Mouse (Mus musculus) lung, embryonic 14.5 days (tissue): ENCODE measurements around the gene Kdm5a. TPM values are rescaled to one million over a fixed set of nuclear protein-coding genes. Genes with fewer than 3 reads are reported as not detected.
A peak's percentile ranks its signal among the peaks of the same experiment; 100 is the strongest.

Source experiments
- ATAC-seq: fragments of 200-750 bp; cut with Nextera tagmentation; 2 replicates; pipeline ENCODE4 v1.8.0; 2017; ENCODE audit warnings: mild to moderate bottlenecking, moderate TSS enrichment, moderate library complexity; ENCODE audit not compliant: insufficient read depth
- DNase-seq: peaks from one replicate; pipeline ENCODE4 v3.0.0-alpha.2; 2015
- H3K27ac ChIP-seq: fragments of 300-500 bp; sonication (generic); 2 replicates; pipeline ENCODE4 v1.5.1; 2014; ENCODE audit warnings: low read depth, mild to moderate bottlenecking, moderate library complexity
- H3K27me3 ChIP-seq: fragments of 300-500 bp; sonication (generic); 2 replicates; pipeline ENCODE4 v1.6.1; 2014; ENCODE audit warnings: low read length, control low read depth; ENCODE audit not compliant: insufficient read depth
- H3K36me3 ChIP-seq: fragments of 300-500 bp; sonication (generic); 2 replicates; pipeline ENCODE4 v1.6.1; 2014; ENCODE audit warnings: control low read depth; ENCODE audit not compliant: insufficient read depth
- H3K4me1 ChIP-seq: fragments of 300-500 bp; sonication (generic); 2 replicates; pipeline ENCODE4 v1.6.1; 2014; ENCODE audit warnings: antibody characterized with exemption, control low read depth; ENCODE audit not compliant: insufficient read depth
- H3K4me2 ChIP-seq: fragments of 300-500 bp; sonication (generic); 2 replicates; pipeline ENCODE4 v1.6.1; 2014; ENCODE audit warnings: mild to moderate bottlenecking
- H3K4me3 ChIP-seq: fragments of 300-500 bp; sonication (generic); 2 replicates; pipeline ENCODE4 v1.5.1; 2014; ENCODE audit warnings: low read depth, low read length
- H3K9ac ChIP-seq: fragments of 300-500 bp; sonication (generic); 2 replicates; pipeline ENCODE4 v1.6.1; 2014
- H3K9me3 ChIP-seq: fragments of 300-500 bp; sonication (generic); 2 replicates; pipeline ENCODE4 v1.6.1; 2016; ENCODE audit warnings: low read depth, low read length, control low read depth
- CTCF ChIP-seq: IDR thresholded peaks from 2 replicates; pipeline ENCODE4 v1.5.1; 2016; ENCODE audit warnings: antibody characterized with exemption, low read depth
- WGBS: fragments of 180-500 bp; shearing (Covaris S2); extraction: QIAGEN DNeasy Blood & Tissue Kit; methylation state at CpG from one replicate; pipeline ENCODE4 v1.1.7; 2014; 5-methylcytosine and 5-hydroxymethylcytosine counted together
- polyA plus RNA-seq: library from polyadenylated mRNA; unstranded; fragments of >200 nt; fragmentation: Nextera tagmentation; extraction: Ambion mirVana; gene quantifications from 2 replicates; pipeline ENCODE4 v1.2.1, GENCODE M21; 2014

Kdm5a gene
- polyA plus RNA-seq, 1 experiment from 2014 or later, result 46.3 TPM

DNA sequence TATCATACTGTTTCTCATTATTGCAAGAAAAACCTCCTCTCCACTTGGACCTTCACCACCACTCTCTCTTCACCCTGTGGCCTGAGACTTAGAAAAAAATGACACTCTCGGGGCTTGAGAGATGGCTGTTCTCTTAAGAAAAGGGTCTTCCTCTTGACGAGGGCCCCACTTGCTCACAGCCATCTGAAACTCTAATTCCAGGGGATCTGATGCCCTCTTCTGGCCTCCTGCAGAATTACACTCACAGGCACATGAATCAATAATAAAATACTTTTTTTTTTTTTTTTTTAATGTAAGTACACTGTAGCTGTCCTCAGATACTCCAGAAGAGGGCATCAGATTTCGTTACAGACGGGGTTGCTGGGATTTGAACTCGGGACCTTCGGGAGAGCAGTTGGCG is 93.2 kb downstream of the Kdm5a start:
- Histone ChIP-seq H3K9ac (no peak overlapping the region), H3K4me3 (no peak overlapping the region), H3K27me3 (peaks cover 11% of the 10 kb centered on the region), H3K36me3 (no peaks in the 10 kb centered on the region), H3K9me3 (no peaks in the 10 kb centered on the region), H3K4me1 (no peaks in the 10 kb centered on the region), H3K4me2 (no peak overlapping the region), H3K27ac (no peak overlapping the region)
- no peak for ATAC-seq
- no peak for DNase-seq
- WGBS, result 61% methylated on average over 7 of the region's 7 CpGs
- peak; percentile 46 for TF ChIP-seq CTCF

DNA sequence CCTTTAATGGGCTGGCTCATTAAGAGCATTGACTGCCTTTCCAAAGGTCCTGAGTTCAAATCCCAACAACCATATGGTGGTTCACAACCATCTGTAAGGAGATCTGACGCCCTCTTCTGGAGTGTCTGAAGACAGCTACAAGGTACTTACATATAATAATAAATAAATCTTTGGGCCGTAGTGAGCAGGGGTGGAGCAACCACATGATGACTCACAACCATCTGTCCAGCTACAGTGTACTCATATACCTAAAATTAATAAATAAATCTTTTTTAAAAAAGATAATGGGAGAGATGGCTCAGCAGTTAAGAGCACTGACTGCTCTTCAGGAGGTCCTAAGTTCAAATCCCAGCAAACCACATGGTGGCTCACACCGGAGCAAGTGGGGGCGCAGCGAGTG is 93.8 kb downstream of the Kdm5a start:
- no peak for ATAC-seq
- Histone ChIP-seq H3K4me3 (no peak overlapping the region), H3K9ac (no peak overlapping the region), H3K36me3 (no peaks in the 10 kb centered on the region), H3K4me2 (no peak overlapping the region), H3K27me3 (peaks cover 16% of the 10 kb centered on the region), H3K27ac (no peak overlapping the region), H3K9me3 (no peaks in the 10 kb centered on the region), H3K4me1 (no peaks in the 10 kb centered on the region)
- no peak for DNase-seq
- TF ChIP-seq CTCF, result no peak
- WGBS, result 84% methylated on average over 5 of the region's 5 CpGs

DNA sequence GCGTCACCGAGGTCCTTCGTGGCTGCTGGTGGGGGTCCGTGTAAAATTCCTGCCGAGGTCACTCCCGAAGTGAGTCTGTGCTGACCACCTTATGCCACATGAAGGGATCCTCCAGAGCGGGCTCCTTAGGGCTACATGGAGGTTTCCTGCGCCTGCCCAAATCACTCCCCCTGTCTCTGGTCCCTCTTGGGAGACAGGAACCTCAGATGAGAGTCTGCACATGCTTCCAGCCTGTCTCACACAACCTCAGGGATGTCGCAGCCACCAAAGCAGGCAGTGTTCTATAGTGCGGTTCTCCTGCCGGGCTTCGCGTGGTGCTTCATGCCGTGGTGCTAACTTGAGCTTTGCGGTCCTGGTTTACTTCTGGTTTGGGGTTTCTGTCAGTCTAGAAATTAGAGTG is 97.3 kb downstream of the Kdm5a start:
- ATAC-seq, result no peak
- WGBS, result 70% methylated on average over 15 of the region's 15 CpGs
- Histone ChIP-seq H3K27ac (no peak overlapping the region), H3K36me3 (no peaks in the 10 kb centered on the region), H3K9me3 (no peaks in the 10 kb centered on the region), H3K4me3 (no peak overlapping the region), H3K4me2 (no peak overlapping the region), H3K4me1 (peaks cover 8% of the 10 kb centered on the region; the same call in 1 of the 2 replicates), H3K9ac (no peak overlapping the region), H3K27me3 (peaks cover 38% of the 10 kb centered on the region)
- TF ChIP-seq CTCF, result no peak
- DNase-seq, result no peak

DNA sequence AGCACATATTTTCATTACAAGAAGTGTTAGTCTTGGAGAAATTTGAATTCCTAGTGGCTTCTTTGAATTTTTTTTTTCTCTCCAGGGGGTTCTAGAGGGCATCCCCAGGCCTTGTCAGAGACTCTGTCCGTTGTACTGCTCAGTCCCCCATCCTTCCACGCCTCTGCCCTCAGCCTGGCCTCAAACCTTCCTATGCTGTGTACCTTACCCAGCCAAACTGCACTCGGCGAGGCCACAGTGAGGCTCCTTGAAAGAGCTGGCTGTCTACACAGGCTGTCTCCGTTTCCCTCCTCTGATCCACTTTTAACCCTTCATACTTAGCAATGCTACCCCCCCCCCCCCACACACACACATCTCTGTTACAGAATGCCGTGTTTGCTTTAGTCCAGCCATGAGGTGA is 98.3 kb downstream of the Kdm5a start:
- Histone ChIP-seq H3K27me3 (peaks cover 38% of the 10 kb centered on the region), H3K4me3 (no peak overlapping the region), H3K4me1 (peaks cover 8% of the 10 kb centered on the region; the same call in 1 of the 2 replicates), H3K27ac (no peak overlapping the region), H3K9me3 (no peaks in the 10 kb centered on the region), H3K9ac (no peak overlapping the region), H3K36me3 (no peaks in the 10 kb centered on the region), H3K4me2 (no peak overlapping the region)
- TF ChIP-seq CTCF, result no peak
- DNase-seq (no peak), ATAC-seq (no peak)
- WGBS, result 50% methylated on average over 6 of the region's 6 CpGs

DNA sequence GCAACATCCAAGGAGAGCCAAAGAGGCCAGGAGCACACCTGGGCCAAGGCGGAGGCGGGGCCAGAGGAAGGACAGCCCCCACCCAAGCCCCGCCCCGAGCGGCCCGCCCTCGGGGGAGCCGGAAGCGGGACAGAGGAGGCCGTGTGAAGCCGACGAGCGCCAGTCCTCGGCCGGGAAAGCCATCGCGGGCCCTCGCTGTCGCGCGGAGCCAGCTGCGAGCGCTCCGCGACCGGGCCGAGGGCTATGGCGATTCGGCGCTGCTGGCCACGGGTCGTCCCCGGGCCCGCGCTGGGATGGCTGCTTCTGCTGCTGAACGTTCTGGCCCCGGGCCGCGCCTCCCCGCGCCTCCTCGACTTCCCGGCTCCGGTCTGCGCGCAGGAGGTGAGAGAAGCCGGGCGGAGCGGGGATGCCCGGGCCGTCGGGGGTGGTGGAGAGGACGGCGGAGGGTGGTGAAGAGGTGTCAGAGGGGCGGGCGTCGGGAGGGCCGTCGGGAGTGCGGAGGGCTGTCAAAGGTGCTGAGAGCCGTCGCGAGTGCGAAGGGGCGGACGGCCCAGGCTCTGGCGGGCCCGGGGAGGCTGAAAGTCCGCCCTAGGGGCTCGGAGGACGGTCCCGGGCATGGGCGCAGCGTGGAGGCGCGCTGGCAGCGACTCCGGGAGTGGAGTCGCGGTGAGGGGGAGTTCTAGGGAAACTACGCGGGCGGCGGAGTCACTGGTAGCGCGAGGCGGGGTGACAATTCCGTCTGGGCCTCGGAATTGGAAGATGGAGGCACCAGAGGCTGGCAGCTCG is 99.4 kb downstream of the Kdm5a start, which contains the start of gene Il17ra:
TSS of gene Il17ra (plus strand) at position 162 of the 786 bp plus-strand sequence.
- Histone ChIP-seq H3K36me3 (no peaks in the 10 kb centered on the region), H3K4me3 (peak within 1 kb of the TSS; percentile 60), H3K27ac (no peak within 1 kb of the TSS), H3K4me2 (peak within 1 kb of the TSS; percentile 81), H3K9me3 (no peaks in the 10 kb centered on the region), H3K4me1 (peaks cover 8% of the 10 kb centered on the region; the same call in 1 of the 2 replicates), H3K9ac (peak within 1 kb of the TSS; percentile 59), H3K27me3 (peaks cover 38% of the 10 kb centered on the region)
- WGBS, result under 1% methylated on average over 87 of the region's 90 CpGs
- ATAC-seq (peak; percentile 83), DNase-seq (peak; percentile 79)
- TF ChIP-seq CTCF, result no peak

DNA sequence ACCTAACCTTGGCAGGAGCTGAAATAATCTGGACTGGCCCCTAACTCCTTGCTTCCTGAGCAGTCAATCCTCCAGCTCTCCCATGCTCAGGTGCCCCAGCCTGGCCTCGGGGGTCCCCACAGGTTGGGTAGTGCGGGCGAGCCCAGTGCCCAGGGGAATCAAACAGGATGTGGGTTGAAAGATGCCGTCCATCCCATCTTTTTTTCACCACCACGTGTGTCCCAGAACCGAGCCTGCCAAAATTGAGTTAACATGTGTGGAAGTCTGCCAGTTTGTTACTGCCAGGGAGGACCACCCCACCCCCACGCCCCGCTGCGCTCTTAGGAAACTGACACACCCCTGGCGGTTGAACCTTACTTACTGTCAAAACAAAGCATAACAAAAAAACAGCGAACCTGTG is 100.0 kb downstream of the Kdm5a start:
- ATAC-seq, result peak; percentile 23
- peak; percentile 65 for DNase-seq
- Histone ChIP-seq H3K4me1 (peaks cover 8% of the 10 kb centered on the region; the same call in 1 of the 2 replicates), H3K9ac (peak overlapping the region; percentile 59; the same call in 1 of the 2 replicates), H3K36me3 (no peaks in the 10 kb centered on the region), H3K4me3 (peak overlapping the region; percentile 60), H3K27me3 (peaks cover 38% of the 10 kb centered on the region), H3K4me2 (peak overlapping the region; percentile 81), H3K27ac (no peak overlapping the region), H3K9me3 (no peaks in the 10 kb centered on the region)
- 4% methylated on average over 11 of the region's 11 CpGs for WGBS
- TF ChIP-seq CTCF, result peak; percentile 34

DNA sequence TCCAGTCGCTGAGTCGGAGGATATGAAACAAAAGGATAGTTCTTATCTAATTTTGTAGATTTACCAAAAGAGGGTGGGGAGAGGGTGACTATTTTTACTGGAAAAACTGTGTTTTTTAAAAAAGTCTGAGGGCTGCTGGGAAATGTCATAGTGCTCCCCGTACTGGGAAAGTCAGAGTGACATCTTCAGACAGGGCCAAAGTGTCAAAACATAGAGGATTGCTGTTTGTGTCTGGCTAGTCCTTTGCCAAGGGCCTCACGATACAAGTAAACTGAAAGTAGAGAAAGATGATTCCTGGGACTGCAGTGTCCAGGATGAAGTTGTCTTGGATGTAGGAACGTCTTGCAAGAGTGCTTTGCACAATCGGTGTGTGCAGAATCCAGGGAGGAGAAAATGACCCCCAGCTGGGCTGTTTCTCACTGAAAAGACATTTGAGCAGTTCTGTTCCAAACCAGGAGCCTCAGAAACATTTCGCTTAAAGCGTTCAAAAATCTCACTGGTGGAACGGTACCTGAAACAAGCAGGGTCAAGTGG is 100.5 kb downstream of the Kdm5a start:
- no peak for TF ChIP-seq CTCF
- Histone ChIP-seq H3K4me2 (peak overlapping the region; percentile 81), H3K36me3 (no peaks in the 10 kb centered on the region), H3K4me1 (peaks cover 8% of the 10 kb centered on the region; the same call in 1 of the 2 replicates), H3K27me3 (peaks cover 38% of the 10 kb centered on the region), H3K27ac (no peak overlapping the region), H3K9ac (no peak overlapping the region), H3K4me3 (peak overlapping the region; percentile 60), H3K9me3 (no peaks in the 10 kb centered on the region)
- 44% methylated on average over 9 of the region's 9 CpGs for WGBS
- DNase-seq (peak; percentile 33), ATAC-seq (no peak)
